Mouse (Mus musculus): ENCODE measurements at regions not wholly inside any gene's neighbourhood (a gene's known extent, or its start where the extent isn't known, plus 50 kb on each side); places are given as distances from the start of the nearest gene placed in this dataset.

DNA sequence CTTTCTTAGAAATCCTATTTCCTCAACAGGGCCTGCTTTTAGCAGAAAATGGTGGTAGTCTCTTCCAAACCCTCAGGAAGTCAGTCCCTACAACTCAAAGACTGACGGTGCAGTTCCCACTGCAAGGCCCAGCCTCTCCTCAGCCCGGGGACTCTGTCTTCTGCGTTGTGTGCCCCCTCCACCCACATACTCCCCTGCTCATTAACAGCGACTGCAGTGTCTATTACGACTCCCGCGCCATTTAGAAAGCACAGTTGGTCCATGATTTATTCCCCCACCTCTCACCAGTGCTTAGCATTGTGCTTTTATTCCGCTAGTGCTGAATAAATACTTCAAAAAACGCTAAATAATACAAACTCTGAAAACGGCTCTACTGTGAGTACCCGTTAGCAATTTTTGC is 230.9 kb upstream of the Hes1 start:
- DNase-seq (ENCODE audit: low read depth, low spot score): no peak

DNA sequence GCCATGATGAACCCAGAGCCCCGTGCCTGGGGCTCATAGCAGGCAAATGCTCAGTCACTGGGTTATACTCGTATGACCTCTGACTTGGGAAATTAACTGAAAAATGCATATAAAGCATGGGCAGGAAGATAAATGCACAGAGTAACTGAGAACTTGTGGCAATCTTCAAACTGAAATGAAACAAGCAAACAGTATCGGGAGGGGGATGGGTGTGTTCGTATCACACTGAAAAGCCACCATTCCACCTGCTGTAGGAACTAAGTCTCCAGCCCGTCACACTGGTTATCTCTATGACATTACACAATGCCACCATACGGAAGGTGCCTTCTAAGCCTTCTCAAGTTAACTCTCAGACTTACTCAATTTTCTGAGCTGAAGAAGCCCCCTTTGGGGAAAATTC is 230.3 kb upstream of the Hes1 start:
- no peak for DNase-seq (ENCODE audit: low read depth, low spot score)

DNA sequence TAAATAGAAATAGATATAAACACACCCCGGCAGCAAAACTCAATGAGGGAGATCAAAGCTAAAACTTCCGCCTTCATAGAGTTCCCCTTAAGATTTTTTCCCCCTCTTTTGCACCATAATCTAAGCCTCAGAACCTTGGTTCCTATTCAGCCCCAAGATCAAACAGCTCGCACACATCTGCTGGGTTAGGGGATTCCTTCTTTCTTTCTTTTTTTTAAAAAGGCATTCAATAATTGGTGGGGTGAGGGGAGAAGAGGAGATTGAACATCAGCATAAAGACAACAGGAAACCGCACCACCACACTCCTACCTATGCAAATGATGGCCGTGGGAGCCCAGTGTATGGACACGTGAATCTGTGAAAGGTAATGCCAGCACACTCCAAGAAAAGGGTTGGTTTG is 229.5 kb upstream of the Hes1 start:
- no peak for DNase-seq (ENCODE audit: low read depth, low spot score)

DNA sequence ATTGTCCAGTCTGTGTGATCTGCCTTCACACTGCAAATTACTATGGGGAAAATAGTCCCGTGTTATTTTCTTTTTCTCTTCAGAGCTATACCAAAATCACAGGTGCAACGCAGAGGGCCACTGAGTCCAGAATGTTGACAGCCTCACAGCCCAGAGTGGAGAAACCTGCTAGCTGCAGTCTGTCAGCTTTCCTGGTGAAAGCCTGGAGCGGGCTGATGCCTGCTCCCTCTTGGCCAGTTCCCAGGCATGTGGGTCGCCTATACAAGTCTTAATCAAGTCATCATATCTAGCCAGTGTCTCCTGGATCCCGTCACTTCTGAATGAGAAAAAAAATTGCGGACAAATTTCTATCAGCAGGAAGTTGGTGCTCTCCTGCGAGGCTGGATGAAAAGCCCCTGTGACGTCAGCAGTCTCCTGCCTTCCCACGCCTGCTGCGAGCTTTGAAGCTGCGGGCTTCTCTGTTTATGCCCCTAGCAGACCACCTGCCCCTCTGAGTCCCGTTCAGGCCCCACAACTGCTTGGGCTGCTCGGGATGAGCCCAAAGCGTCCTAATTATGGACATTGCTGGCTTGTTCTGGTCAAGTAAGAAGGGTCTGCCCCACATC is 227.1 kb upstream of the Hes1 start:
- DNase-seq (ENCODE audit: low read depth, low spot score): no peak

- DNase-seq (ENCODE audit: low read depth, low spot score): no peak
Measured at GRCm38 (mm10) chr16:29837874-29838273, 226.3 kb upstream of the Hes1 start.

GRCm38 (mm10) chr16:29838981-29839661 is 225.1 kb upstream of the Hes1 start:
- peak; percentile 82 for DNase-seq (ENCODE audit: low read depth, low spot score)

- DNase-seq (ENCODE audit: low read depth, low spot score): no peak
Measured at GRCm38 (mm10) chr16:29839662-29840001, 224.6 kb upstream of the Hes1 start.

DNA sequence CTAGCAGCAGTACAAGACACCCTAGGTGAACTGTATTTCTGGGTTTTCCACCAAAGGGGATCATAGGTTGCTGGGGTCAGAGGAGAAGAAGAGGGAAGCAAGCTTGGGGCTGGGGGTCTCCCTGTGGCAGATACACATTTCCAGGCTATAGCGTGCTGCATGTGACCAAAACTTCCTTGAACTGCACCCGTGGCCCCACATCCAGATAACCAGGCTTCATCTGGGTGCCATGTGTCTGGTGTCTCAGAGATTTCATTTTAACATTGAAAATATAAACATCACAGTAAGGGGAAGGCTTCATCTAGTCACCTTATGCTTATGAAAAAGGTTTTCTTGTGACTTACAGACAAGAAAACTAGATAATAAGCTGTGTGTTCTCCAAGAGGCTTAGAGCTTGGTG is 223.8 kb upstream of the Hes1 start:
- DNase-seq (ENCODE audit: low read depth, low spot score): no peak

- no peak for DNase-seq (ENCODE audit: low read depth, low spot score)
Measured at GRCm38 (mm10) chr16:29841132-29841531, 223.1 kb upstream of the Hes1 start.

DNA sequence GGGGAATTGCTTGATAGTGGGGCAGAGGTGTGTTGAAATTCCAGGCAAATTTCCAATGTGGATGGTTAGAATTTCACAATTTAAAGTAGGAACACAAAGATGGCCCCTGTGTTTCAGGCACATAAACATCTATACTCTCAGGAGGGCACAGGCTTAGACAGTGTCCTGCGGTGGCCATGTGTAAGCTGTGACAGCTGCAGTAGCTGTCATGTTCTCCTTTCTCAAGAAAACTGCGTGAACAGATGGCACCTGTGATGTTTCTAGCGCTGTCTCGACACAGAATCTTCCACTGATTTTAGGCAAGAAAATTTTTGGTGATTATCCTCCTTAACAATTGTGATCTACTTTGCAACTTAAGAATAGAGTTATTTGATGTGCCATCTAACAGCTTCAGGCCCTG is 222.1 kb upstream of the Hes1 start:
- DNase-seq (ENCODE audit: low read depth, low spot score): no peak

GRCm38 (mm10) chr16:29843490-29843889 is 220.7 kb upstream of the Hes1 start:
- no peak for DNase-seq (ENCODE audit: low read depth, low spot score)

DNA sequence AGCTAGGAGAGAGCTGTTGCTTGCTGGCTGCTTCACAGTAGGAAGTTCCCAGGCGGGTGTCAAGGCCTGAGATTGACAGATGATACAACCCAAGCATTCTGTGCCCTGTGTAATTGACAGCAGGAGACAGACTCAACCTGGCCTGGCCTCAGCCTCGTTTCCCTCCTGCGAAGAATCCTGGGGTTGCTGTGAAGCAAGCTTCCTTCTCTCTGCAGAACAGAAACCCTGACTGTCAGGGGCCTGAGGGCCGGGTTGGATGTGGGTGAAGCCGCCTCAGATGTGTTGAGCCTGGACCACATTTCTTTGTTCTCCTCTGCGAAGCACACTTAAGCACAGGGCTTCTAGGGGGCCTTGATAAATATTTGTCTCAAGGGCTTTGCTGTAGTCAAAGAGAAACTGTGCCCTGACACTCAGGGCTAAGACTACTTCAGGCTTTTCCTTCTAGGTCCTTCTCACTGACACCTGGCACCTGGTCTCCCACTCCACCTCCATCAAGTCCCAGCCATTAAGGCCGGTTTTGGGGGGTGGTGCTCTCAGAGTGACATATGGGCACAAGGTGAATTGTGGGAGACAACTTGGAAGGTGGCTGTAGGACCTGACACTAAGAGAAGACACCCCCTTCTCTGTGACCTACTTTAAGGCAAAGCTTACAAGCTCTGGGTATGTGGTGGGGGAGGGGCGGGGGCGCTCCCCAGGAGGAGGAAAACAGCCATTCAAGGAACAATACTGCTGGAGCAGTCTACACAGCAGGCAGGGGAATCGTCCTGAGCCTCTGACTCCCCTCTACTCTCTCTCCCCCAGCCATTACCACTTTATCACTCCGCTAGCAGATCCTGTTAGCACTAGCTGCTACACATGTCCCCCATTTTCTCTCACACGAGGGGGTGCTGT is 219.2 kb upstream of the Hes1 start:
- peak; percentile 53 for DNase-seq (ENCODE audit: low read depth, low spot score)

GRCm38 (mm10) chr16:29845597-29845986 is 218.6 kb upstream of the Hes1 start:
- DNase-seq (ENCODE audit: low read depth, low spot score): no peak

DNA sequence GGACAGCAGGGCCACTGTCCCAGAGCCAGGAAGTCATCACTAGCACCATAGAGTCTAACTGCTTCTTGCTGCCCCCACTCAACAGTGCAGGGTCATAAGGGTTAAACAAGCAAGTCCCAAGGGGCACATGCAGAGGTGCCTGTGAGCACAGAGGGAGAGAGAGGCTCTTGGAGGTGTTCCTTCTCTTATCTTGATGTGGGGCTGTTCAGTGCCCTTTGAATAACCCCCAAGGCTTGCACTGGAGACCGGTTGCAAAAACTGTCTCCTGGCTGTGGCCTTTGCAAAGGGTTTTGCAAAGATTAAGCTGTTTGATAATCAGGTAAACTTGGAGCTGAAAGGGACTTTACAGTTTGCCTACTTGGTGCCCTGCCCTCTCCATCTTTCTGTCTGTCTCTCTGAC is 217.1 kb upstream of the Hes1 start:
- no peak for DNase-seq (ENCODE audit: low read depth, low spot score)

DNA sequence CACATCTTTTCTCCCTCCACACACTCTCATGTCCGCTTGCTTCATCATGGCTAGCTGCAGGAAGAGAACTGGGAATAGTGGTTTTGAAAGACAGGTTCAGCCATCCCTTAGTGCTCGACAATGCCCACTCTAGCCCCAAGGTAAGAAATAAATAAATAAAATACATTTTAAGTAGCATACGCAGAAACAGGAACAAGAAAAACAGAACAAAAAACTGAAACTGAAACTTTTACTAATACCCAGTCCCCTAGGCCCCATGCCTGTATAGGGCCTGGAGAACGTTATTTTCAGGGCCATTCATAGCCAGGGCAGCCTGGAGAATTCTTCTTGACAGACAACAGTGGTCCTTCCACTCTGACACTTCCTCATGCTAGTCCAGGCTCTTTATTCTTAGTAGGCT is 216.4 kb upstream of the Hes1 start:
- DNase-seq (ENCODE audit: low read depth, low spot score): no peak

DNA sequence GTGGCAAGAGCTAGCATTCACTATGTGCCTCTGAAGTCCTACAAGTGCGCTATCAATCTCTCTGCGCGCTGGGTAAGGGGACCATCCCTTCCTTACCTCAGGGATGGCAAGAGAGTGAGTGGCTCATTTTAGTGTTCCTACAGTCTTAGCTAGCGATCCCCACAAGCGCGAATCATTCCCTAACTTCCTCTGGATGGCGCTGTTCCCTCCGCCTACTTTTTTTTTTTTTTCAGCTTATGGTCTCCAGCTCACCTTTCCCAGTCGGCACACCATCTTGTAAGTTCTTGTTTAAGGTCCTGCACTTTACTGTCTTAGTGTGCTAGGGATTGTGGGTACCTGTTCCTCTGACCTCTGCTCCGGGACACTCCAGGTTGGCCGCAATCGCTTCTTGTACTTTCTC is 215.7 kb upstream of the Hes1 start:
- peak; percentile 72 for DNase-seq (ENCODE audit: low read depth, low spot score)

- DNase-seq (ENCODE audit: low read depth, low spot score): peak; percentile 37
Measured at GRCm38 (mm10) chr16:29849511-29849910, 214.7 kb upstream of the Hes1 start.

GRCm38 (mm10) chr16:29850616-29851015 is 213.6 kb upstream of the Hes1 start:
- peak; percentile 21 for DNase-seq (ENCODE audit: low read depth, low spot score)

- DNase-seq (ENCODE audit: low read depth, low spot score): no peak
Measured at GRCm38 (mm10) chr16:29851827-29852226, 212.4 kb upstream of the Hes1 start.

DNA sequence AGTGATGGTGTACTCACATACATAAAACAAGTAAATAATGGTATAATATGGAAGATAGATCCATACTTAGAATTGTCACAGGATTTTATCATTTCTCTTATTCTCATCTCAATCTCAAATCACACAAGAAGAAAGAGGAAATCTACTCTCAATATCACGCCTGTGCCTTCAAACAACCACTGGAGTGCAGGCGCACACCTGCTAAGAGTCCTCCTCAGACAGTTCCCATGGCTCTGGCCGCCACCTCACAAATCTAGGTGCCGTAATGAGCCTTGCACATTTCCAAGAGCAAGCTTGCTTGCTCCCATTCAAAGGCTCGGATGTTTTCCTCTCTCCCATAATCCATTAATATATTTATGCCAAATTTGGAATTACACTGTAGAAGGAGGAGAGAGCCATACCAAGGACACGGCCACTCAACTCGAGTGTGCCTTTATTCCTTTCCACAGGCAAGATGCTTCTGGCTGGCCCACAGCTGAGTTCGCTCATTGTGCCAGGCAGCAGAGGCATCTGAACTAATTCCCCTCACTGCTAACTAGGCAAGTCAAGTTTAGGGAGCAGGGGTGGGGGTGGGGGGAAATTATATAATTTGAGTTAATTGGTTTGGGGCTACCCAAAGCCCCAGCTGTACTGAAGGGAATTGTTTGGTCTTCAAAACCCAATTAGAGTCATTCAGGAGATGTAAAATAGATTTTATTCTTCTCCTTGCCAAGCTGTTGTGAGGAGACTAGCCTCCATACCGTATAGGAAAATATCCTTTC is 209.2 kb upstream of the Hes1 start:
- DNase-seq (ENCODE audit: low read depth, low spot score): no peak

GRCm38 (mm10) chr16:29856545-29856944 is 207.6 kb upstream of the Hes1 start:
- no peak for DNase-seq (ENCODE audit: low read depth, low spot score)

GRCm38 (mm10) chr16:29858645-29859044 is 205.5 kb upstream of the Hes1 start:
- DNase-seq (ENCODE audit: low read depth, low spot score): no peak
